Mouse (Mus musculus): ENCODE results near the gene Dtnb.

GRCm38 (mm10) chr12:3702903-3703302 lies 130.7 kb downstream of the Dtnb start:
- TF ChIP-seq CTCF (IDR thresholded peaks at IDR 0.05) (no peak), EP300 (IDR thresholded peaks at IDR 0.05) (no peak)

All from lung, postnatal 0 days (tissue).